Mouse (Mus musculus): ENCODE measurements around the gene Gm21750.
"Not testable (repeated sequence)": the region's sequence is repeated elsewhere in the genome, so short reads cannot be mapped to it uniquely, and the experiment has no call there.

Gene Gm21750

GRCm38 (mm10) chr14:73660925-73661324 lies at the start of gene Gm21750:
Gene Gm21750 (plus strand): TSS chr14:73661225.
- DNase-seq, result not testable (repeated sequence)

- DNase-seq, result not testable (repeated sequence)
These were observed 46.1 kb upstream of the Gm21750 start for GRCm38 (mm10) chr14:73614961-73615360.

GRCm38 (mm10) chr14:73620880-73621279 lies 40.1 kb upstream of the Gm21750 start:
- no peak for DNase-seq

- DNase-seq, result no peak
These were observed 38.0 kb upstream of the Gm21750 start for GRCm38 (mm10) chr14:73622988-73623387.

- DNase-seq, result no peak
These were observed 35.6 kb upstream of the Gm21750 start for GRCm38 (mm10) chr14:73625469-73625868.

- DNase-seq, result no peak
These were observed 29.5 kb upstream of the Gm21750 start for GRCm38 (mm10) chr14:73631511-73631910.

- DNase-seq, result peak; percentile 19
These were observed 28.3 kb upstream of the Gm21750 start for GRCm38 (mm10) chr14:73632648-73633263.

GRCm38 (mm10) chr14:73634356-73634755 lies 26.7 kb upstream of the Gm21750 start:
- no peak for DNase-seq

- DNase-seq, result peak; percentile 32
These were observed 23.6 kb upstream of the Gm21750 start for GRCm38 (mm10) chr14:73637460-73637859.

- DNase-seq, result no peak
These were observed 10.8 kb upstream of the Gm21750 start for GRCm38 (mm10) chr14:73650179-73650578.

- no peak for DNase-seq
These were observed 9.1 kb downstream of the Gm21750 start for GRCm38 (mm10) chr14:73670091-73670490.

GRCm38 (mm10) chr14:73687726-73688125 lies 26.7 kb downstream of the Gm21750 start:
- no peak for DNase-seq

GRCm38 (mm10) chr14:73688427-73688826 lies 27.4 kb downstream of the Gm21750 start:
- DNase-seq, result no peak

- DNase-seq, result no peak
These were observed 39.2 kb downstream of the Gm21750 start for GRCm38 (mm10) chr14:73700256-73700655.

GRCm38 (mm10) chr14:73709412-73710110 lies 48.5 kb downstream of the Gm21750 start:
- no peak for DNase-seq
